Mouse (Mus musculus): ENCODE data around the gene Fgr. TPM values are rescaled to one million over a fixed set of nuclear protein-coding genes. Genes with fewer than 3 reads are reported as not detected.
"Not testable (repeated sequence)": the region's sequence is repeated elsewhere in the genome, so short reads cannot be mapped to it uniquely, and the experiment has no call there.

The Fgr gene
- total RNA-seq, 2 experiments from 2014 or later = 1.3 to 1.6 TPM

GRCm38 (mm10) chr4:132983664-132984512 lies 10.0 kb downstream of the Fgr start:
- DNase-seq = peak; percentile 57

GRCm38 (mm10) chr4:132988581-132989355 lies 14.9 kb downstream of the Fgr start:
- DNase-seq = no peak

- no peak for DNase-seq
Observed at GRCm38 (mm10) chr4:132993553-132993952, 19.7 kb downstream of the Fgr start.

- DNase-seq = no peak
Observed at GRCm38 (mm10) chr4:132997469-132998237, 23.8 kb downstream of the Fgr start.

- peak; percentile 72 for DNase-seq
Observed at GRCm38 (mm10) chr4:133002896-133003295, 29.0 kb downstream of the Fgr start.

- no peak for DNase-seq
Observed at GRCm38 (mm10) chr4:133003316-133004018, 29.6 kb downstream of the Fgr start.

GRCm38 (mm10) chr4:133005233-133005632 lies 31.3 kb downstream of the Fgr start:
- peak; percentile 85 for DNase-seq

GRCm38 (mm10) chr4:133005885-133006451 lies 32.1 kb downstream of the Fgr start:
- not testable (repeated sequence) for DNase-seq

GRCm38 (mm10) chr4:133007513-133008380 lies 33.9 kb downstream of the Fgr start:
- DNase-seq = no peak

- DNase-seq = peak; percentile 76
Observed at GRCm38 (mm10) chr4:133009131-133009530, 35.2 kb downstream of the Fgr start.

- no peak for DNase-seq
Observed at GRCm38 (mm10) chr4:133009676-133010075, 35.8 kb downstream of the Fgr start.

GRCm38 (mm10) chr4:133010611-133011010 lies 36.7 kb downstream of the Fgr start:
- no peak for DNase-seq

- peak; percentile 97 for DNase-seq
Observed at GRCm38 (mm10) chr4:133011028-133011820, 37.3 kb downstream of the Fgr start, which contains the start of gene Ahdc1. Gene Ahdc1, plus strand, starts transcription at chr4:133011260.

- DNase-seq = peak; percentile 79
Observed at GRCm38 (mm10) chr4:133011821-133012775, 38.2 kb downstream of the Fgr start.

GRCm38 (mm10) chr4:133012776-133013265 lies 38.9 kb downstream of the Fgr start:
- DNase-seq = peak; percentile 65

- peak; percentile 81 for DNase-seq
Observed at GRCm38 (mm10) chr4:133013266-133013891, 39.5 kb downstream of the Fgr start.

GRCm38 (mm10) chr4:133014088-133014487 lies 40.2 kb downstream of the Fgr start:
- DNase-seq = no peak
